Mouse (Mus musculus) embryo, embryonic 10.5 days (tissue): ENCODE results near the gene Sept9.

Source experiments
- DNase-seq: peaks from one replicate; pipeline ENCODE4 v3.0.0-alpha.2; 2015; ENCODE audit warnings: low spot score

Sept9 gene

DNA sequence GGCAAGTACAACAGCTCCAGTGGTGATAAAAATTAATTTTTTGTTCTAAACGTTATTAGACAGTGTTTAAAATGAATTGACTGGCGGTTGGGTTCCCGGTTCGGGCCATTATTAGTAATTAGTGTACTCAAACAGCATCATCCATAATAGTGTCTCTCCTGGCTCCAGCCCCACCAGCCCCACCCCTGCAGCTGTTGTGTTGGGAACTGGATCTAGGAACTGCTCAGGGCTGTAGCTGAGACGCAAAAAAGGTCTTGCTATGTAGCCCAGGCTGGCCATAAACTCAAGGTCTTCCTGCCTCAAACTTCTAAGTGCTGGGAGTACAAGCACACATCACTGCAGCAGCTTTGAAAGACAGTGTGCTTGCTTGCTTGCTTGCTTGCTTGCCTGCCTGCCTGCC is 180.3 kb downstream of the Sept9 start:
- DNase-seq = no peak

DNA sequence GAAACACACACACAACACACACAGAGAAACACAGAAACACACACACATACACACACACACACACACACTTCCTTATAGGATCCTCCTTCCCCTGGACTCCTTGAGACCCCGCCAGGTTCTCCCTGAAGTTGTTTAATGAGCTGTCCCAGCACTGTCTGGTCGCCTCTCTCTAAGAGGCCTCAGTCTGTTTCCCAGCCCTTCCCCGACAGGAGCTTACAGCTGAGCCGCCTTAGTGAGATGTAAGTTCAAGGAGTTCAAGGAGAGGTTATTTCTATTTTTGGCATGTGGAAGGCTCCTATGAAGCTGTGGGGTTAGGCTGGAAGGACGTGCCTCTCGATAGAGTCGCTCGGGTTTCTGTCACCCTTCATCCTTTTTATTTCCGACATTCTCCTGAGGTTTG is 184.8 kb downstream of the Sept9 start:
- no peak for DNase-seq

DNA sequence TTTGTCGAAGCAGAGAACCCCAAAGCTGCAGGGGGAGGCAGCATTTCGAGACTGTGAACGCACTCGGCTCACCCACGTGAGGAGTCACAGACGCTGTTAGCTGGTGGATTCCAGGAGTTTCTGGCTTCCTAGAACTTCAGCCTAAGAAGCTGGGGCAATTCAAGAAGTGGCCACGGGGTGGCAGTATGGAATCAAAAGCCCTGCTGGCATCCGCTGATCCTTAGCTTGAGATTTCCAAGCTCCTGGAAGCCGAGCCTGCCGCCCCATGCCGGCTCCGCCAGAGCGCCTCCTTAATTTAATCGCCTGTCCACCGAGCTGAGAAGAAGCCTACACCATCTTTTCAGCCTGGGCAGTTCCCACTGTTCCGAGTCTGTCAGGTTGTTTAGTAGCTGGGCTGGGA is 185.4 kb downstream of the Sept9 start:
- DNase-seq = peak; percentile 98

DNA sequence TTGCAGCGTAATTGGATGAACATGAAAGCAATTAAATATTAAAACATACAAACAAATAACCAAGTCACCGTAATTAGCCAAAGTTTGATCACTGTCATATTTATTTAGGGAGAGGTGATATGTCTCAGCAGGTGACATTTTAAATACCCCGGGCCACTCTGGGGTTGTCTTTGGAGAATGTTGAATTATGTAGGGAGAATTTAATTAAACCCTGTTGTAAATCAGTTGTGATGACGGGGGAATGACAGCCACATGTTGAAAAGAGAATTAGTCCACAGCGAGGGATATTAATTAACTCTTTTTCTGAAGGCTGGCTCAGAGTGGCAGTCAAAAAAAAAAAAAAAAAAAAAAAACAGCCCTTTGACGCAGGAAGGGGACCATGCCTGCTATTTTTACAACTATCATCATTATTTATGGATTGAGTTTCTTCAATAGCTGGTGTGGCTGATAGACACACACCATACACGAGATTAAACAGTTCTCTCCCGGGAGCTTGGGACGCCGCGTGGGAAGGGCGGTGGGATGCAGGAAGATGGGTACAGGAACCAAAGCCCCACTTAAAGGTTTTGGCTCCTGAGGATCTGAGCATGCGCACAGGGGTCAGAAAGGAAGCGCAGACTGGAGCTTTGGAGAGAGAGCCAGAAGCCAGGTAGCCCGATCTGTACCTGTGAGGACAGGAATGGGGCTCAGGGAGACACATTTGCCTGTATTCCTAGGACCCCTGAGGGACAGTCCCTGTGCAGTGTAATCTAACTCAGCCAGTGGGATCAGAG is 186.1 kb downstream of the Sept9 start:
- no peak for DNase-seq

DNA sequence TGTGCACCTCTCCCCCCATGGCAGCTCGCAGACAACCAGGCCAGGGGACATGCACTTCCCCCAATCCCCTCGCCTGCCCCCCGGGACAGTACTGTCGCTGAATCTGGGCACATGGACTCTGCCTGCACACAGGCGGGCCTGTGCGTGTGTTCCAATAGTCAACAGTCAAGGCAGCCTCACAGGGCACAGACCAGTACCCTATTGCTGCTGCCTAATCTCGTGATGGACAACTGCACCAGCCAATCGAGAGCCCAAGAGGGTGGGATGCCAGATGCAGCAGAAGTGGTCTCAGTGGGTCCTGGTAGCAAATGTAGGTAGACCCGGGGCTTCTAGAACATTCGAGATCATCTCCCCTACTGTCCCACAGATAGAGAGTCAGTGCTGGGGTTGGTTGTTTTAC is 187.8 kb downstream of the Sept9 start:
- no peak for DNase-seq

DNA sequence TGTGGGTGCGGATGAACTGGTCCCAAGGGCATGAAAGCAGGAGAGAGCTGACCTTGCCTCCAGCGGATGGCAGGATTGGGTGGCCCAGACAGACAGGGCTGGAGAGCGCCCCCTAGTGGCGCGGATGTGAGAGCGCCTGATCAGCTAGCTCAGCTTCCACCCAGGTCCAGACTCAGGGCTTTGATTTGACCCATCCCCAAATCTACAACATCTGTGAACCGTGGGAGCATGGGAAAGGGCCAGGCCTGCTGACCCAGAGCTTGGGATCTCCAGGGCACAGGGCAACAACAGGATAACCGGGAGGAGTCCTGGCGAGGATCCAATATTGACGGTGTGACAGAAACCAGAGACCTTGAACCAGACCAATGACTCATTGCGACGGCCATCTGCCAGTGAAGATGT is 190.5 kb downstream of the Sept9 start:
- DNase-seq = peak; percentile 67

- no peak for DNase-seq
These were observed 191.5 kb downstream of the Sept9 start for GRCm38 (mm10) chr11:117390774-117391534.

GRCm38 (mm10) chr11:117392251-117392650 is 192.8 kb downstream of the Sept9 start:
- DNase-seq = peak; percentile 44

DNA sequence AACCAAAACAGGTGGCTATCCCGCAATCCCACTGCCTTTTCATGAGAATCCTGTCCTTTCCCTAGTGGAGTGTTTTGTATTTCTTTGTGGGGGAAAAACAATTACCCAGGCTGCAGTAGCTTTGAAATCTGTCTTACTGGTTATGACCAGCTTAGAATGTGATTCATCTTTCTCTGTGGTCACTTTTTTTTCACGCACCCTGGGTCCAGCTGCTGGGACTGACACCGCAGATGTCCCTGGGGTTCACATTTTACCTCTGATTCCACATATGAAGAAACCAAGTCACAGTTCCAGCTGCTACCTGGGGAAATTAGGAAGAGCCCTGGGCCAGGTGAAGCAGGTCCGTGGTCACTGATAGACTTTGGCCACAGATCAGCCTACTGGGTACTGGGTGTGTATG is 194.3 kb downstream of the Sept9 start:
- no peak for DNase-seq

- DNase-seq = peak; percentile 77
These were observed 195.0 kb downstream of the Sept9 start for GRCm38 (mm10) chr11:117394230-117395137.

- peak; percentile 58 for DNase-seq
These were observed 195.8 kb downstream of the Sept9 start for GRCm38 (mm10) chr11:117395228-117395627.

GRCm38 (mm10) chr11:117396929-117397328 is 197.5 kb downstream of the Sept9 start:
- no peak for DNase-seq

DNA sequence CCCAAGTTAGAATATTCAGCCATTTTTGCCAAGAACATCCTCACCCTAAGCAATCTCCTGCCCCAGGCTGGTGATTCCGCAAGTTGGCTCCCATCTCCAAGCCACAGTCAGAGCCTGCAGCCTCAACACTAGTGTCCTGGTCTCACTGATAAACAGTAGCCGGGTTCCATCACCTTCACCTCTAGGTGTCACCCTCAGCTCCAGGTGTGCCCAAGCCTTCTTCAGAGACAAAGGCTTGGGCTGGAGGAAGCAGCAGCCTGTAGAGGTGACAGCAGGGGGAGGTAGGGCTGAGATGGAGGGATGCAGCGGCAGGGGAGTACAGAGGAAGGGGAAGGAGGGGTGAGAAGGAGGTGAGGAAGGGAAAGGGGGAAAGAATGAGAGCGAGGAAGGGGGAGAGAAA is 198.3 kb downstream of the Sept9 start:
- no peak for DNase-seq

GRCm38 (mm10) chr11:117398191-117398590 is 198.7 kb downstream of the Sept9 start:
- DNase-seq = no peak

DNA sequence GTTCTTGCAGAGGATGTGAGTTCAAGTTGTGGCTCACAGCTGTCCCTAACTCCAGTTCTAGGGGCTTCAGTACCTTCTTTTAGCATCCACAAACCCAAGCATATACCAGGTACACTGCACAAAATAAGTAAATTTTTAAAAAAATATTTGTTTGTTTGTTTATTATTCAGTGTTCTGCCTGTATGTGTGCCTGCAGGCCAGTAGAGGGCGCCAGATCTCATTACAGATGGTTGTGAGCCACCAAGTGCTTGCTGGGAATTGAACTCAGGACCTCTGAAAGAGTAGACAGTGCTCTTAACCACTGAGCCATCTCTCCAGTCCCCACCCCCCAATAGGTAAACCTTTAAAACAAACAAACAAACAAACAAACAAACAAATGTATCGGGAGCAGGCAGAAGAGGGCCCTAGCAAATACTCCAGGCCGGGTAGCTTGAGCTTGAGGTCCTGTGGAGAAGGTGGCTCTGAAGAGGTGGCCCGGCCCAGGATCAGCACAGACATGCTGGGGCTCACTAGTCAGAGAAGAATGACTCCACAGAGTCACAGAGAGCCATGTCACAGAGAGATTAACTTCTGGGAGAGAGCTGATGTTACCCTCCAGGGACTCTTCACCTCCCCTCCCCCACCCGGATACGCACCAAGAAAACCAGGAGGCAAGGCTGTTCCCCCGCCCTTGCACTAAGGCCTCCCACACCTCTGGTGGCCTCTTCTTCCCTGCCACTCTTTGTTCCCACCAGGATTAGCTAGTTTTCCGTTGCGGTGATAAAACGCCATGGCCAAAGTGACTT is 202.3 kb downstream of the Sept9 start:
- no peak for DNase-seq

GRCm38 (mm10) chr11:117402550-117402949 is 203.1 kb downstream of the Sept9 start:
- DNase-seq = no peak

- DNase-seq = no peak
These were observed 203.6 kb downstream of the Sept9 start for GRCm38 (mm10) chr11:117403073-117403472.

DNA sequence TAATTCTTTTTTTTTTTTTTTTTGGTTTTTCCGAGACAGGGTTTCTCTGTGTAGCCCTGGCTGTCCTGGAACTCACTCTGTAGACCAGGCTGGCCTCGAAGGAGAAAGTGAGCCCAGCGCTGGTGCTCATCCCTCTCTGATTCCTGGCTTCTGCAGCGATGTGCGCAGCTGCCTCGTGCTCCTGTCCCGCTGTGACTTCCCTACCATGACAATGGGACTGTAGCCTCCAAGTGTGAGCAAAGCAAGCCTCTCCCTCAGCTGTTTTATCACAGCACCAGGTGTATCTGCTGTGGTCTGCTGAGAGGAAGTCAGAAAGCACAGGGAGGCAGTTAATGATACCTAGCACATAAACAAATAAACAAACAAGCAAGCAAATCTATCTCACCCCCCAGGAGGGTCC is 204.3 kb downstream of the Sept9 start:
- no peak for DNase-seq

DNA sequence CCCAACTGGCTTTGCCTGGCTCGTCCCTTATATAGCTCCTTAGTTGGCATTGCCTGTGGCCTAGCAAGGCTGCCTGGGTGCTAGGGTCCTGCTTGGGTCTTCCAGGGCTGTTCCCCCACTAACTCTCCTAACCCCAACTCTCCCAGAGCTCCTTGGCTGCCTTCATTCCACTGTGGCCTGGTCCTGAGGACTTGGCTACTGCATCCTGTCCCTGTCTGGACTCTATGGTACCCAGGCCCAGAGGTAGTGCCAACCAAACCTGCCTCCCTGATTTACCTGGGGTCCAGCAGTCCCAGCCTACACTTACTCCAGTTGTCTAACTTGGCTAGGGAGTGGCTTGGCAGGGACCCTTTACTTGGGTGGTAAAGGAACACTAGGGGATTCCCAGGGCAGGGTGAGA is 207.2 kb downstream of the Sept9 start:
- DNase-seq = no peak

GRCm38 (mm10) chr11:117407196-117407595 is 207.7 kb downstream of the Sept9 start:
- no peak for DNase-seq

DNA sequence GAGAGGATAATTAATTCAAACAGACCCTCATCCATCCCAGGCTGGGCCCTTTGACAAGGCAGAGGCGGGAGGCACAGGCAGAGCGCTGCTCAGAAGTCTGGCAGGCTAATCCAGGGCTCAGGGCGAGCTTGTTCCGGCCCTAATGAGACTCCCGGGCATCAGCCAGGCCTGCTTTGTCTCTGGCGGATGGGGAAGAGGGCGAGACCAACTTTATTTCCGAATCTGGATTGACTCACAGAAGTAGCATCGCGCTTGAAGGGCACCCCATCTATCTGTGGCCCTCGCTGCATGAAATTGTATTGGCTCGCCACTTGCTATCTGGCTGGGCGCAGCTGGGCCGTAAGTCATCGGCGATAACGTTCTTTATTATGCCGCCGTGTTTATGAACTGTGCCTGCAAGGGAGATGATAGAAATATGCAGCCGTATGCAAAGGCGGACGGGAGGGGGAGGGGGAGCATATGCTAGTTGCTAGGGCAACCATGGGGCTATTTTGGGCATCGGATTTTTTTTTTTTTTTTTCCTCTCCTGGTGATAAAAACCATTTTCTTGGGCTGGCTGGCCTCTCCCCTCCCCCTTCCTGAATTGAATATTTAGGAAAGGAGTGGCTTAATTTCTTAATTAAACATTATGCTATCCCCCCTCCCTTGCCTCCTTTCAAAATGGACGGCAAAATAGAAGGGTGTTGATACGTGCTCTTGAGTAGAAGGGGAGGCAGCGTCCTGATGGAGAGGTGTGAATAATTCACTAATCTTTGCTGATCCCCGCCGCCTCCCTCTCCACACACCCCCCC is 208.4 kb downstream of the Sept9 start:
- peak; percentile 87 for DNase-seq
